Mouse (Mus musculus): ENCODE results near the gene Aaed1.

GRCm38 (mm10) chr13:64307508-64307907 lies 5.0 kb downstream of the Aaed1 start:
- TF ChIP-seq CTCF (IDR thresholded peaks at IDR 0.05; ENCODE audit: extremely low read depth, insufficient read length, insufficient replicate concordance, low read depth, low read length) (no peak), POLR2A (IDR thresholded peaks at IDR 0.05; ENCODE audit: low read depth, low read length) (no peak)

Data from small intestine, adult 2 months (tissue).